Mouse (Mus musculus) gastrocnemius, postnatal 4 days (tissue): ENCODE results near the gene Thap3. TPM values are rescaled to one million over a fixed set of nuclear protein-coding genes. Genes with fewer than 3 reads are reported as not detected.

Source experiments
- DNase-seq, 2 experiments: peaks; one replicate each; pipeline ENCODE4 v3.0.0; 2021 to 2022; ENCODE audit warnings: low spot score in 2 of 2, mixed read lengths in 2 of 2
- total RNA-seq, 2 experiments: library from RNA; stranded (reverse); gene quantifications; 2 replicates each; pipeline ENCODE4 v1.2.3; 2021

Thap3 gene
- total RNA-seq, 2 experiments from 2014 or later, result 45.3 to 48.9 TPM

DNA sequence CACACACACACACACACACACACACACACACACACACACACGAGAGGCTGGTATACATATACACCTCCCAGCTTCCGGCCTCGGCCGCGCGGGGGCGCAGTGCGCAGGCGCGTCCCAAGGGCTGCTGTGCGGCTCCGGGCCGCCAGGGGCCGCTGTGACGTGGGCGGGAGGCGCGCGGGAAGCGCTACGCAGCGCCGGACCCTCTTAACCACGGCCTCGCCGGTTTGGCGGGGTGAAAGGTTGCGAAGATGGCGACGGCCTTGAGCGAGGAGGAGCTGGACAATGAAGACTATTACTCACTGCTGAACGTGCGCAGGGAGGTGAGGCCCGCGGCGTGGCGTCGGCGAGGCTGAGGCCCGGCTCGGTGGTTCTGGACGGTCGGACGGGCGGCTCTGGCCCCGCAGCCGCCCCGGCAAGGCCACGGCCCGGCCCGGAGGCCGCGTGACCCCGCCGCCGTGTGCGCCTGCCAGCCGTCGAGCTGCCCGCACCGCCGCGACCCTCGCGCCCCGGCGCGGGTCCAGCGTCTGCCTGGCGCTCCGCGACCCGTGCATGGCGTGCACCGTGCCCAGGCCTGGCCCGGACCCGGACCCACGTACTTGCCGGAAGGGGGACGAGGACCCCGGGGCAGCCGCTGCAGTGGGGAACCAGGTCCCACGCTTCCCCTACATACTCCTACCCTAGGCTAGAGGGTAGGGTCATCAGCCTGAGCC, 55.1 kb downstream of the Thap3 start, which contains the start of gene Dnajc11:
Gene Dnajc11 (plus strand): TSS at position 187 of the 710 bp plus-strand sequence.
- peak; percentile 90 to 92 for DNase-seq

Other genes starting within 250 kb of the Thap3 start
- 100 to 1,000 TPM in 1 of 2 experiments, 10 to 100 TPM in 1; 87.9 to 105 TPM for gene Camta1, start 127.1 kb downstream of the Thap3 start, total RNA-seq
- 10 to 100 TPM; 60.8 to 81.1 TPM for gene Dnajc11, start 55.3 kb downstream of the Thap3 start, total RNA-seq
- gene Phf13, start 7.3 kb upstream of the Thap3 start, total RNA-seq, result 10 to 100 TPM; 13.9 to 16.1 TPM
- 10 to 100 TPM; 37.2 to 38.9 TPM for gene Klhl21, start 19.8 kb upstream of the Thap3 start, total RNA-seq
- 1 to 10 TPM; 5.5 to 5.7 TPM for gene Zbtb48, start 38.7 kb upstream of the Thap3 start, total RNA-seq
- 1 to 10 TPM; 3.0 to 3.5 TPM for gene Tas1r1, start 49.6 kb upstream of the Thap3 start, total RNA-seq
- 10 to 100 TPM; 13.2 to 15.1 TPM for gene Nol9, start 50.3 kb upstream of the Thap3 start, total RNA-seq
- 10 to 100 TPM; 22.2 to 31.9 TPM for gene Plekhg5, start 83.5 kb upstream of the Thap3 start, total RNA-seq
- 1 to 10 TPM; 1.9 to 2.0 TPM for gene Tnfrsf25, start 126.9 kb upstream of the Thap3 start, total RNA-seq
- gene Espn, start 163.4 kb upstream of the Thap3 start, total RNA-seq, result 1 to 10 TPM; 1.5 TPM
- gene Hes2, start 169.9 kb upstream of the Thap3 start, total RNA-seq, result not detected
- gene Acot7, start 189.1 kb upstream of the Thap3 start, total RNA-seq, result 10 to 100 TPM; 13.5 to 17.6 TPM